Mouse (Mus musculus): ENCODE measurements around the gene Zfp764. TPM values are rescaled to one million over a fixed set of nuclear protein-coding genes. Genes with fewer than 3 reads are reported as not detected.

The Zfp764 gene
- polyA plus RNA-seq, 1 experiment, result 0.31 TPM

GRCm38 (mm10) chr7:127437724-127438123, 31.1 kb upstream of the Zfp764 start:
- Histone ChIP-seq H3K4me3 (ENCODE audit: control insufficient read depth, low read depth, low read length) (no peak overlapping the region), H3K27me3 (ENCODE audit: control insufficient read depth, insufficient read depth, low read length) (no peaks in the 10 kb centered on the region), H3K4me1 (ENCODE audit: control insufficient read depth, insufficient read depth, low read length) (no peaks in the 10 kb centered on the region), H3K27ac (ENCODE audit: control insufficient read depth, insufficient read depth, low read depth, low read length) (no peak overlapping the region), H3K36me3 (ENCODE audit: control insufficient read depth, insufficient read depth, low read length) (no peaks in the 10 kb centered on the region; the same call in 1 of the 2 replicates)
- peak; percentile 72; the same call in 1 of the 2 replicates for TF ChIP-seq CTCF (IDR thresholded peaks at IDR 0.05; ENCODE audit: control insufficient read depth, insufficient read depth, insufficient replicate concordance, low read depth, low read length)
- TF ChIP-seq POLR2A (IDR thresholded peaks at IDR 0.05; ENCODE audit: control insufficient read depth, low read depth, low read length), result no peak

- no peak for TF ChIP-seq POLR2A (IDR thresholded peaks at IDR 0.05; ENCODE audit: control insufficient read depth, low read depth, low read length)
- H3K27me3 ChIP-seq (ENCODE audit: control insufficient read depth, insufficient read depth, low read length), result no peaks in the 10 kb centered on the region
These were observed 28.6 kb upstream of the Zfp764 start for GRCm38 (mm10) chr7:127435206-127435605.

GRCm38 (mm10) chr7:127426354-127426753, 19.7 kb upstream of the Zfp764 start:
- Histone ChIP-seq H3K4me3 (ENCODE audit: control insufficient read depth, low read depth, low read length) (no peak overlapping the region), H3K4me1 (ENCODE audit: control insufficient read depth, insufficient read depth, low read length) (peaks cover 10% of the 10 kb centered on the region), H3K27ac (ENCODE audit: control insufficient read depth, insufficient read depth, low read depth, low read length) (no peak overlapping the region), H3K27me3 (ENCODE audit: control insufficient read depth, insufficient read depth, low read length) (no peaks in the 10 kb centered on the region), H3K36me3 (ENCODE audit: control insufficient read depth, insufficient read depth, low read length) (no peaks in the 10 kb centered on the region)
- TF ChIP-seq CTCF (IDR thresholded peaks at IDR 0.05; ENCODE audit: control insufficient read depth, insufficient read depth, insufficient replicate concordance, low read depth, low read length) (no peak), POLR2A (IDR thresholded peaks at IDR 0.05; ENCODE audit: control insufficient read depth, low read depth, low read length) (no peak)

More at GRCm38 (mm10) chr7:127435206-127435605, 28.6 kb upstream of the Zfp764 start:
- H3K27ac ChIP-seq (ENCODE audit: control insufficient read depth, insufficient read depth, low read depth, low read length), result no peak overlapping the region
- no peak overlapping the region for H3K4me3 ChIP-seq (ENCODE audit: control insufficient read depth, low read depth, low read length)
- no peaks in the 10 kb centered on the region for H3K4me1 ChIP-seq (ENCODE audit: control insufficient read depth, insufficient read depth, low read length)
- no peaks in the 10 kb centered on the region for H3K36me3 ChIP-seq (ENCODE audit: control insufficient read depth, insufficient read depth, low read length)

GRCm38 (mm10) chr7:127425911-127426310, 19.3 kb upstream of the Zfp764 start:
- no peak for TF ChIP-seq POLR2A (IDR thresholded peaks at IDR 0.05; ENCODE audit: control insufficient read depth, low read depth, low read length)
- no peak for TF ChIP-seq CTCF (IDR thresholded peaks at IDR 0.05; ENCODE audit: control insufficient read depth, insufficient read depth, insufficient replicate concordance, low read depth, low read length)
- no peaks in the 10 kb centered on the region for H3K36me3 ChIP-seq (ENCODE audit: control insufficient read depth, insufficient read depth, low read length)
- H3K27ac ChIP-seq (ENCODE audit: control insufficient read depth, insufficient read depth, low read depth, low read length), result peak overlapping the region; percentile 8; the same call in 1 of the 2 replicates
- no peak overlapping the region; the same call in 1 of the 2 replicates for H3K4me3 ChIP-seq (ENCODE audit: control insufficient read depth, low read depth, low read length)
- H3K27me3 ChIP-seq (ENCODE audit: control insufficient read depth, insufficient read depth, low read length), result no peaks in the 10 kb centered on the region
- peaks cover 12% of the 10 kb centered on the region for H3K4me1 ChIP-seq (ENCODE audit: control insufficient read depth, insufficient read depth, low read length)

GRCm38 (mm10) chr7:127425291-127425690, 18.7 kb upstream of the Zfp764 start:
- no peak for TF ChIP-seq CTCF (IDR thresholded peaks at IDR 0.05; ENCODE audit: control insufficient read depth, insufficient read depth, insufficient replicate concordance, low read depth, low read length)
- TF ChIP-seq POLR2A (IDR thresholded peaks at IDR 0.05; ENCODE audit: control insufficient read depth, low read depth, low read length), result no peak
- Histone ChIP-seq H3K4me3 (ENCODE audit: control insufficient read depth, low read depth, low read length) (peak overlapping the region; percentile 29), H3K27ac (ENCODE audit: control insufficient read depth, insufficient read depth, low read depth, low read length) (no peak overlapping the region), H3K4me1 (ENCODE audit: control insufficient read depth, insufficient read depth, low read length) (peaks cover 12% of the 10 kb centered on the region), H3K27me3 (ENCODE audit: control insufficient read depth, insufficient read depth, low read length) (no peaks in the 10 kb centered on the region), H3K36me3 (ENCODE audit: control insufficient read depth, insufficient read depth, low read length) (no peaks in the 10 kb centered on the region)

- H3K27ac ChIP-seq (ENCODE audit: control insufficient read depth, insufficient read depth, low read depth, low read length), result peak overlapping the region; percentile 90
- TF ChIP-seq POLR2A (IDR thresholded peaks at IDR 0.05; ENCODE audit: control insufficient read depth, low read depth, low read length) (no peak), CTCF (IDR thresholded peaks at IDR 0.05; ENCODE audit: control insufficient read depth, insufficient read depth, insufficient replicate concordance, low read depth, low read length) (no peak)
These were observed 15.6 kb upstream of the Zfp764 start for GRCm38 (mm10) chr7:127422247-127422646.

GRCm38 (mm10) chr7:127421388-127422191, 15.0 kb upstream of the Zfp764 start, which contains the start of gene Zfp688:
Gene Zfp688 (minus strand): TSS chr7:127422068.
- TF ChIP-seq CTCF (IDR thresholded peaks at IDR 0.05; ENCODE audit: control insufficient read depth, insufficient read depth, insufficient replicate concordance, low read depth, low read length) (no peak), POLR2A (IDR thresholded peaks at IDR 0.05; ENCODE audit: control insufficient read depth, low read depth, low read length) (peak; percentile 92)
- Histone ChIP-seq H3K36me3 (ENCODE audit: control insufficient read depth, insufficient read depth, low read length) (no peaks in the 10 kb centered on the region), H3K27ac (ENCODE audit: control insufficient read depth, insufficient read depth, low read depth, low read length) (peak within 1 kb of the TSS; percentile 90)

More at GRCm38 (mm10) chr7:127422247-127422646, 15.6 kb upstream of the Zfp764 start:
- H3K4me3 ChIP-seq (ENCODE audit: control insufficient read depth, low read depth, low read length), result peak overlapping the region; percentile 96
- peaks cover 12% of the 10 kb centered on the region for H3K4me1 ChIP-seq (ENCODE audit: control insufficient read depth, insufficient read depth, low read length)
- no peaks in the 10 kb centered on the region for H3K27me3 ChIP-seq (ENCODE audit: control insufficient read depth, insufficient read depth, low read length)
- no peaks in the 10 kb centered on the region for H3K36me3 ChIP-seq (ENCODE audit: control insufficient read depth, insufficient read depth, low read length)

More at GRCm38 (mm10) chr7:127421388-127422191, 15.0 kb upstream of the Zfp764 start, which contains the start of gene Zfp688:
- H3K4me1 ChIP-seq (ENCODE audit: control insufficient read depth, insufficient read depth, low read length), result peaks cover 12% of the 10 kb centered on the region
- H3K4me3 ChIP-seq (ENCODE audit: control insufficient read depth, low read depth, low read length), result peak within 1 kb of the TSS; percentile 96
- H3K27me3 ChIP-seq (ENCODE audit: control insufficient read depth, insufficient read depth, low read length), result no peaks in the 10 kb centered on the region

Data from testis, adult 2 months (tissue).